Mouse (Mus musculus) heart, postnatal 4 days (tissue): ENCODE measurements around the gene Scrn2. TPM values are rescaled to one million over a fixed set of nuclear protein-coding genes. Genes with fewer than 3 reads are reported as not detected.

Experiments used
- DNase-seq: peaks from one replicate; pipeline ENCODE4 v3.0.0; 2021
- microRNA-seq, 2 experiments: library from miRNA; unstranded; fragments of <30 nt; microRNA quantifications; one replicate each; pipeline ENCODE4 v1.2.0; 2021 to 2022
- total RNA-seq, 2 experiments: library from RNA; stranded (reverse); gene quantifications; 2 replicates each; pipeline ENCODE4 v1.2.3; 2021

The Scrn2 gene
- total RNA-seq, 2 experiments from 2014 or later, result 12.1 to 15.3 TPM

DNA sequence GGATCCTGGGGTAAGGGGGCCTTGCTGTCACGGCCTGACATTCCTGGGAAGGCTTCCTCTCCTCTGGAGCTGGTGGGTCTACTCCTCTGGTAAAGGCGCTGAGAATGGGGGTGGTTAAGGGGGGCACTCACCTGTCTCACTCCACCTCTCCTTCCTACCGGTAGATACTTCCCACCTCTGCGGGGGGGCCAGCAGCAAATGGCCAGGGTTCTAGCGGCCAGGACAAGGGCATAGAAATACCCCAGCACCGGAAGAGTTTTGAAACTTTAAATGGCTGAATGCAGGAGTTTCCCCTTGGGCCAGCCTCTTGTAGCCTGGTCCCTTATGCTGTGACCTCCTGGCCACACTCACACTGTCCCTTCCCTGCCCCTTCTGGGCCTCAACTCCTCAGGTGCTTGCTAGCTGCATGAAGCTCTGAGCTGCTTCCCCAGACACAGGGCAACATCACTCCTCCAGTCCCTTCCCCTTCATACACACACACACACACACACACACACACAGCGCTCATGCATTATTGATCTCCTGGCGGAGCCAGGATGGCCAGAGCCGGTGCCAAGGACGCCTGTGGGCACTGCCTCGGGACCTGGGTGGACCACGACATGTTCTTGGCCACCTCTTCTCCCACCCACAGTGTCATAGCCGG, 21.3 kb downstream of the Scrn2 start:
- DNase-seq, result no peak

DNA sequence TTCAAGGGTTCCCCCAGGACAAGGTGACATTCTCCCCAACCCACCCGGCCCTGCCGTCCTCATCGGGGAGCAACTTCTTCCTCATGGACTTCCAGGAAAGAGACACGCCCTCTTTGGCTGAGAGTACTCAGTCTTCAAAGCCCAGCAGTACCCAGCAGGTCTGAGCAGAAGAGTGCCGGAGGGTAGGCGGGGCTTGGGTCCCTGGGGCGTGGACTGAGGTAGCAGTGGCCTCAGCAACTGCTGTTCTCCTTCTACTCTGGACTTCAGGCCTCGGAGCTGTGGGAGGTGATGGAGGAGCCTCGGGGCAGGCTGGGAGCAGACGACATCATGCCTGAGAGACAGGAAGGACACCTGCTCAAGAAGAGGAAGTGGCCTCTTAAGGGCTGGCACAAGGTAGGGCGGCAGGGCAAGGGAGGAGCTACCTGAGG, 22.5 kb downstream of the Scrn2 start:
- DNase-seq, result no peak

DNA sequence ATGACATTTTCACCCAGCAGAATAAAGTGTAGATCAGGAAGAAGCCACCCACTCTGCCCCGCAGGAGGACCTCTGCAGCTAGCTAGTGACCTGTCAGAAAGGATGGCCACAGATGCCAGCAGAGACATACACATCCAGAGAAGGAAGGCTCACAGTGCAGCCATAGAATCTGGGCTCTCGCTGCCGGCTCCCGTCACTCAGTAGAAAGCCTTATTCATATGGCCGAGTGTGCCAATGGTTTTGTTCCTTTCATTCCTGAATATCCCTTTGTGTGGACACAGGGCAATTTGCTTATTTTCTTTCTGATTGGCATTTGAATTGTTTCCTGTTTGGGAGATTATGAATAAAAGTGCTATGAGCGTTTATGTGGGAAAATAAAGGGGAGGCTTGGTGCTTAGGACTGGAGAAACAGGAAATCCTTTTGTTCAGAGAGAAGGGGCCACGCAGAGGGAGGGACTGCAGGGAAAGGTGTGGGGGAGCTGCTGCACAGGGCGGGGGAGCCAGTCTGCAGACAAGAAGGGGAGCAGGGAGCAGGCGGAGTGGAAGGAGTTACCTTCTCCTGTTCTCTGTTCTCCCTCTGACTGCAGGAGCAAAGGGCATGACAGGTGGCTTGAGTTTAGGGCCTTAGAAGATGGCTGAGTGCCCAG, 33.7 kb downstream of the Scrn2 start:
- DNase-seq, result no peak

DNA sequence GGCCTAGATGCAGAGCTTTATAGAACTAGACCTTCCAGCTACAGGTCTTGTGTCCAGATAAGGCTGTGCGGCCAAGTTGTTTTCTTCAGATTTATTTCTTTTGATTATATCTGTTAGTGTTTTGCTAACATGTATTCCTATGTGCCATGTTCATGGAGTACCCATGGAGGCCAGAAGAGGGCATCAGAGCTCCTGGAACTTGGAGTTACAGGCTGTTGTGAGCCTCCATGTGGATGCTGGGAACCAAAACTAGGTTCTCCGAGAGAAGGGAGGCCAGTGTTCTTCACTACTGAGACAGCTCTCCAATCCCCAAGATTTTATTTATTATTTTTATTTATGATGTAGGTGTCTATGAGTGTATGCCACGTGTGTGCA, 34.2 kb downstream of the Scrn2 start:
- DNase-seq, result no peak

DNA sequence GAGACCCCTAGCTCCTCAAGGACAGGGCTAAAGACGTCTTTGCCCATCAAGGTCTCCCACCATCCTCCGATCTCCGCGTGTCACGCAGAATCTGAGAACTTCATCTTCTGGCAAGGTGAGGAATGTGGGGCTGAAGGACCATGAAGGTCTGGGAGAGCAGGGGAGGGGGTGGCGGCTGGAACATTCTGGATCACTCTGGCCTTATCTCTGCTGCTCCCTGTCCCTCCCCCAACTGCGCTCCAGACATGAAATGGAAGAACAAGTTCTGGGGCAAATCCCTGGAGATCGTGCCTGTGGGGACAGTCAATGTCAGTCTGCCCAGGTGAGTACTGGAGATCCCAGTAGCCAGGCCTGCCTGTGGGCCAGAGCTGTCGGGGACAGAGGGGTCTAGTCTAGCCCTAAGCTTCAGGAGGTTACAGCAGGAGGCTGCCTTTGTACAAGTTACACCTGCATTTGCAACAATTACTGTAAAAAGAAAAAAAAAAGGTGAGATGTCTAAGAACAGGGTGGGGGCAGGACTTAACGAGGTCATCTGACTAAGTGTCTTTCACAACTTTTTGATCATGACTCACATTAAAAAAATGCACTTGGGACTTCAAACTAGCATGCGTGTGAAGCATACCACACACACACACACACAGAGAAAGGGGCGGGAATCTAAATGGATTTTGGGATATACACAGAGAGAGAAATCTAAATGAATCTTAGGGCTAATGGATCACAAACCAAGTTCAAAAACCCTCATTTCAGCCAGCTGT, 36.0 kb downstream of the Scrn2 start:
- no peak for DNase-seq

GRCm38 (mm10) chr11:97066656-97067360, 37.1 kb downstream of the Scrn2 start:
- DNase-seq, result no peak

- no peak for DNase-seq
Measured at GRCm38 (mm10) chr11:97069333-97069732, 39.6 kb downstream of the Scrn2 start.

DNA sequence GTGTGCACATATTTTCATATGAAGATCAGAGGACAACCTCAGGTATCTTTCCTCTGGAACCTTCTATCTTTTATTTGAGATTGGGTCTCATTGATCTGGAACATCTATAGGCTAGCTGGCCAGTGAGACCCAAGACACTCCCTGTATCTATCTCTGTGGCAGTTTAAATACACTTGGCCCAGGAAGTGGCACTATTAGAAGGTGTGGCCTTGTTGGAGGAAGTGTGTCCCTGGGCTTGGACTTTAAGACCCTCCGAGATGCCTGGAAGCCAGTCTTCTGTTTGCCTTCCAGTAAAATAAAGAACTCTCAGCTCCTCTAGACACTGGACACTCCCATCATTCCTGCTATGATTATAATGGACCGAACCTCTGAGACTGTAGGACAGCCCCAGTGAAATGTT, 40.0 kb downstream of the Scrn2 start:
- no peak for DNase-seq

DNA sequence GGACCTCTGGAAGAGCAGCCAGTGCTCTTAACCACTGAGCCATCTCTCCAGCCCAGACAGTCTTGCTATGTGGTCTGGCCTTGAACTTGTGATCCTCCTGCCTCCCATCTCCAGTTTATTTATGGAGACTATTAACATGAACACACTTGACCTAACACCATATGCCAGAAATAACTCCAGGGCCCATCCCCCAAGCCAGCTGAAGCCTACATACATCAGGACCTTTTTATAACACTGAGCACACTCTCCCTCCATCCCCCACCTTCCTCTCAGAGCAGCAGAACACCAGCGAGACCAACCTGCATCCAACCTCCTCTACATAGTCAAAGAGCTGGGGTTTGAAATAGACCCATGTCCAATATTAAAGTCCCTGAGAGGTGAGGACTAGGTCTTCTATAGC, 41.4 kb downstream of the Scrn2 start:
- peak; percentile 68 for DNase-seq

DNA sequence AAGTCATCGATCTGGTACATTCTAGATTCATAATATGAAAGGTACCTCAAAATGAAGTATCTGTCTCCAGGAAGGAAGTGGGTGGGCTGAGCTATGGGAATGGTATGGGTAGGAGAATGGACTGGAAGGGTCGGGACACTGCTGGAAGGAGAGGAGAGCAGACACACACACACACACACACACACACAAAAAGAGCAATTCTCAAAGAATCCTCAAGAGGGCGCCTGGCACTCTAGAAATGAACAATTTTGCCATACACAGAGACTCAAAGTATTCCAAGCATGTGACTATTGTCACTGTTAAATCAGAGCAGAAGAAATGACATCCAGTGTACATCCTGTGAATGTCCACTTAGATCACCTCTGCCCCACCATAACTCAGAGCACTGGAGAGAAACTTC, 42.8 kb downstream of the Scrn2 start:
- DNase-seq, result peak; percentile 63

DNA sequence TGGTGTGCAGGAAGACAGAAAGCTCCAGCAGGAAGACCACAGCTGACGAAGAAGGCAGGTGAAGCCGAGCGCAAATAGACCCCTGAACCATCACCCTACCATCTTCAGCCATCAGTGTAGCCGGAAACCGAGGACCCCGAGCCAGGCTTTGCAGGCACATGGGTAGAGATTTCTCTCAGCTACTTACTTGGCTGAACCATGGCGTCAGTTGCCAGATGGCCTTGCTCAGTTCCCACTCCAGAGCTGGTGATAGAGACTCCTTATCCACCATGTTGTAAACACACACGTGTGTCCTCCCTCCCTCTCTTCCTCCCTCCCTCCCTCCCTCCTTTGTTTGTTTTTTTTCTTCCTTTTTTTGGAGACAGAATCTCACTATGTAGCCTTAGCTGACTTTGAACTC, 44.5 kb downstream of the Scrn2 start:
- no peak for DNase-seq

DNA sequence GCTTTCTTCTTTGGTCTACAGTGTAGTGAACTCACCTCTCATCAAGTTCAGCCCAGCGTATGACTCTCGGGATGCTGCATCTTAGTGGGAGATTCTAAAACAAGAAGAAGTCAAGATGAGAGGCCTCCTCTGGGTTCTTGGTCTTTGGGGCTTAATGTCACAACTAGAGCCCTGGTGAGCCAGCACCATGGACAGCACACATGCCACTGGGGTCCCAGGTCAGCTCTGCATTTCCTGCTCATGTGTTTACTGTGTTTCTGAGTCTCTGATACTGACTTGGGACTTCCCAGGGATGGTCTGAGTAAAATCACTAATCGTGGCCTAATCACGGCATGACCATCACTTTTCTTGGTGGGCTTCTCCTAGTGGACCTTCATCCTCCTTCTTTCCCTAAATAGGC, 49.0 kb downstream of the Scrn2 start:
- peak; percentile 53 for DNase-seq

DNA sequence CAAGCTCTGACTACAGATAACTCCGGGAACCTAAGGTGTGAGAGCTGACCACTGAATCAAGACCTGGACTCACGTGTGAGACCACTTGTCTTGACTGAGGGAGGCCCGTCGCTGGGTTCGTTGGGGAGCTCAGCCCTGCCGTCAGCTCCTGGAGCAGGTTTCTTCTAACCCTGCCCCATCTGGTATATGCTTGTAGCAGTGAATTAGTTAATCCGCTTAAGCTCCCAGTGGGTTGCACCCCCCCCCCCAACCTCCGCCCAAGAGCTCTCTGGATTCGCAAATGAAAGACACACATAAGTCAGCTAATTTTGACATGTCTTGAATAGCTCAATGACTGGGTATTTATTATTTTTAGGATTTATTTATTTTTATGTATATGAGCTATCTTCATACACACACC, 50.6 kb downstream of the Scrn2 start:
- no peak for DNase-seq

DNA sequence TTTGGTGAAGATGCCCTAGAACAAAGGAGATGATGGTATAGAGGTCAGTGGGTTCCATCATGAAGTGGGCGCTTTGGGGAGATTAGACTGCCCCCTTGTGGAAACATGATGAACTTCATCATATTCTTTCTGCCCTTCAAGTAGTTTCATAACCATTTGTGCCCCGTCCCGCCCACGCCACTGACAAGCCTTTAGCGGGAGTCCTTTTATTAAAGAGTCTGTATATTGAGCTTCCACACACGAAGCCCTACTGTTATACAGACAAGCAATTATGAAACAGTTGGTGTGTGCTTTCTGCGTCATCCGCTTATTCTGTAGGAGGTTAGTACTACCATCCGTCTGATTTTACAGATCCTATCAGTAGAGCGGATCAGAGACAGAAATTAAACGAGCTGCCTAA, 53.2 kb downstream of the Scrn2 start:
- peak; percentile 52 for DNase-seq

Small RNAs within 50 kb of the gene (microRNA-seq; reads per million reads assigned to microRNA genes)
- gene Mir8103, result 1.0 to 1.4 reads per million in 2 experiments

Other genes with a start within 250 kb of the Scrn2 start
- 10 to 100 TPM; 69.6 to 72.0 TPM for gene Cbx1, start 240.8 kb upstream of the Scrn2 start, total RNA-seq
- gene Nfe2l1, start 200.0 kb upstream of the Scrn2 start, total RNA-seq, result 100 to 1,000 TPM; 200 to 203 TPM
- 10 to 100 TPM; 51.2 to 52.7 TPM for gene Copz2, start 180.1 kb upstream of the Scrn2 start, total RNA-seq
- 10 to 100 TPM; 34.6 to 35.6 TPM for gene Cdk5rap3, start 113.4 kb upstream of the Scrn2 start, total RNA-seq
- gene Prr15l, start 101.8 kb upstream of the Scrn2 start, total RNA-seq, result under 1 TPM; 0.32 to 0.36 TPM
- 10 to 100 TPM; 10.6 to 16.7 TPM for gene Pnpo, start 86.0 kb upstream of the Scrn2 start, total RNA-seq
- 10 to 100 TPM; 18.8 to 19.3 TPM for gene Sp2, start 47.0 kb upstream of the Scrn2 start, total RNA-seq
- not detected for gene Sp6, start 16.5 kb upstream of the Scrn2 start, total RNA-seq
- under 1 TPM in 1 of 2 experiments, not detected in 1; 0.38 TPM for gene Lrrc46, start 11.5 kb downstream of the Scrn2 start, total RNA-seq
- gene Mrpl10, start 11.6 kb downstream of the Scrn2 start, total RNA-seq, result 10 to 100 TPM; 80.2 to 81.0 TPM
- 1 to 10 TPM; 5.6 to 7.5 TPM for gene Osbpl7, start 20.7 kb downstream of the Scrn2 start, total RNA-seq
- gene Tbx21, start 85.4 kb downstream of the Scrn2 start, total RNA-seq, result not detected
- gene Tbkbp1, start 121.6 kb downstream of the Scrn2 start, total RNA-seq, result 10 to 100 TPM; 17.0 to 17.7 TPM
- 100 to 1,000 TPM; 160 to 162 TPM for gene Kpnb1, start 157.9 kb downstream of the Scrn2 start, total RNA-seq